Mouse (Mus musculus): ENCODE measurements around the gene Stx8.

Gene Stx8

GRCm38 (mm10) chr11:68036133-68036959 is 70.4 kb downstream of the Stx8 start:
- peak; percentile 20 for DNase-seq

- no peak for DNase-seq
These were observed 71.1 kb downstream of the Stx8 start for GRCm38 (mm10) chr11:68037093-68037492.

- DNase-seq = no peak
These were observed 72.1 kb downstream of the Stx8 start for GRCm38 (mm10) chr11:68038101-68038500.

GRCm38 (mm10) chr11:68044181-68044580 is 78.2 kb downstream of the Stx8 start:
- DNase-seq = no peak

GRCm38 (mm10) chr11:68046916-68047315 is 80.9 kb downstream of the Stx8 start:
- no peak for DNase-seq

GRCm38 (mm10) chr11:68049261-68050165 is 83.5 kb downstream of the Stx8 start:
- DNase-seq = no peak

GRCm38 (mm10) chr11:68050725-68051124 is 84.7 kb downstream of the Stx8 start:
- no peak for DNase-seq

GRCm38 (mm10) chr11:68051305-68051704 is 85.3 kb downstream of the Stx8 start:
- no peak for DNase-seq

GRCm38 (mm10) chr11:68058466-68059201 is 92.6 kb downstream of the Stx8 start:
- no peak for DNase-seq

GRCm38 (mm10) chr11:68060651-68061050 is 94.7 kb downstream of the Stx8 start:
- DNase-seq = no peak

- no peak for DNase-seq
These were observed 96.1 kb downstream of the Stx8 start for GRCm38 (mm10) chr11:68062116-68062515.

GRCm38 (mm10) chr11:68067806-68068205 is 101.8 kb downstream of the Stx8 start:
- no peak for DNase-seq

- no peak for DNase-seq
These were observed 104.1 kb downstream of the Stx8 start for GRCm38 (mm10) chr11:68070086-68070485.

- DNase-seq = no peak
These were observed 105.8 kb downstream of the Stx8 start for GRCm38 (mm10) chr11:68071836-68072235.

- no peak for DNase-seq
These were observed 106.7 kb downstream of the Stx8 start for GRCm38 (mm10) chr11:68072597-68073210.

- no peak for DNase-seq
These were observed 108.7 kb downstream of the Stx8 start for GRCm38 (mm10) chr11:68074686-68075085.

GRCm38 (mm10) chr11:68075331-68075730 is 109.3 kb downstream of the Stx8 start:
- no peak for DNase-seq

GRCm38 (mm10) chr11:68079756-68080155 is 113.8 kb downstream of the Stx8 start:
- no peak for DNase-seq

GRCm38 (mm10) chr11:68080999-68081398 is 115.0 kb downstream of the Stx8 start:
- no peak for DNase-seq

GRCm38 (mm10) chr11:68082756-68083155 is 116.8 kb downstream of the Stx8 start:
- no peak for DNase-seq

- DNase-seq = no peak
These were observed 117.6 kb downstream of the Stx8 start for GRCm38 (mm10) chr11:68083562-68083961.

GRCm38 (mm10) chr11:68086221-68086620 is 120.2 kb downstream of the Stx8 start:
- no peak for DNase-seq

- DNase-seq = peak; percentile 8
These were observed 123.4 kb downstream of the Stx8 start for GRCm38 (mm10) chr11:68089426-68089825.

Measured in retina, postnatal 1 day (tissue).